Mouse (Mus musculus): ENCODE measurements at regions not wholly inside any gene's neighbourhood (a gene's known extent, or its start where the extent isn't known, plus 50 kb on each side); places are given as distances from the start of the nearest gene placed in this dataset.

DNA sequence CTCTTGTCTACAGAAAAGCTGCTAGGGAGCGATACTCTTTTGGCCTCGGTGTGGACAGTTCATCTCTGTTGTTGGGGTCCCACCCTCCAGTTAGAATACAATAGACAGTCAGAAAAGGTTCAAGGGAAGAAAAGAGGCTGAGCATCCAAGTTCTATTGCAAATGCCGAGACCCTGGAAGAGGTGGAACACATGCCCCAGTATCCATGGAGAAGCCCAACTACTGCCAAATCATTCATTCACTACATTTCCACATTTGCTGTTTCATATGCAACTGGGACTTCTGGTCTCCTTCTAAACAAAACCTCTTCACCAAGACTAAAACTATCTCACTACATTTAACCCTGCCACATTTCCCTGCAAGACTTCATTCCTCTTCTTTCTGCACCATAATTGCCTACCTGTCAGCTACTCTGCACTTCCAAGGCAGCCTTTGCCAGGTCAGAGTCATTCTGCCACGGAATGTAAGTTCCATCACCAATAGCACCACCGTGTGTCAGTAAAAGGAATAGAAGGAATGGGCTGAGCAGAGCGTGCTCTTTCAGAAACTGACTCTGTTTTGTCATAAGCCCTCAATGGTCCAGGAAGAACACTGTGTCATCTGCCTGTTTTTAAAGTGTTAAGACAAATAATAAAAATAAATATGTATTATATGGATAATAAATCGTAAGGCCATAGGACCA, 92.0 kb upstream of the Nxt1 start:
- Histone ChIP-seq H3K27ac (ENCODE audit: low read length) (no peak overlapping the region), H3K4me2 (ENCODE audit: low read depth, low read length) (no peak overlapping the region), H3K27me3 (ENCODE audit: control insufficient read depth, insufficient read depth, low read depth, low read length) (no peaks in the 10 kb centered on the region), H3K9me3 (ENCODE audit: control insufficient read depth, low read length) (no peaks in the 10 kb centered on the region), H3K4me1 (replicated peaks; ENCODE audit: control insufficient read depth, insufficient read depth, low read length) (0 out of 2 replicates have a peak, but pooled peaks cover 2% of the 10 kb centered on the region), H3K4me3 (ENCODE audit: low read length) (no peak overlapping the region), H3K36me3 (ENCODE audit: control insufficient read depth, insufficient read depth, low read length) (no peaks in the 10 kb centered on the region), H3K9ac (ENCODE audit: low read length) (no peak overlapping the region)
- 39% methylated on average over 7 of the region's 7 CpGs for WGBS
- ATAC-seq (ENCODE audit: low read depth), result peak; percentile 63; the same call in 1 of the 2 replicates

DNA sequence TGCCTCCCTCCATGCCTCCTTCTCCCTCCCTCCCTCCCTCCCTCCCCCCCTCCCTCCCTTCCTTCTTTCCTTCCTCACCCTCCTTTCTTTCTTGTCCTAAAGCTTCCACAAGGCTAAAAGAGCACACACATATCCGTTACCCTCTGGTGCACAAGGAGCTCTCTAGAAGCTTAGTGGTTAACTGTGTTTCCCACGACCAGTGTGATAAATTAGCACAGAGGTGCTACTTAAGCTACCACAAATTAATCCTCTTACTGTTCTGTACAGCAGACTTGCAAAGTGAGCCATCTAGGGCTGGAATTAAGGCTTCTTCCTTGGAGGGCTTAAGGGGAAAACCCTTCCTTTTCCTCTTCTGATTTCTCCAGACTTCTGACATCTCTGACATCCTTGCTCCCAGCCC, 92.8 kb upstream of the Nxt1 start:
- ATAC-seq (ENCODE audit: low read depth), result no peak
- no peak overlapping the region for H3K4me3 ChIP-seq (ENCODE audit: low read length)
- WGBS, result 56% methylated on average over 2 of the region's 2 CpGs

DNA sequence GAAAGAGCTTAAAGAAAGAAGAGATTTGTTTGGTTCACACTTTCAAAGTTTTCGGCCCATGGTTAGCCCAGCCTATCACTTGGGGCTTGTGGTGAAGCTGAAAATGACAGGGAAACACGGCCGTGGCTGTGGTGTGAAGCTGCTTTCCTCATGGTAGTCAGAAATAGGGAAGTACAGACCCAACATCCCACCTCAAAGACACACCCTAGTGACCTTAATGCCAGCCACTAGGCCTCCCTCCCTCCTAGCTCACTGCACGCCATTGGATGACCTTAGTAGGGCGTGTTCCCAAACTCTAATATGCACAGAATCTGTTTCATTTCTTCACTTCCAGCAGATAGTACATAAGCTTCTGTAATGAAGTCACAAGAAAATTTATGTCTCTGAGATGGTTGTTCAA, 93.4 kb upstream of the Nxt1 start:
- Histone ChIP-seq H3K27ac (ENCODE audit: low read length) (no peak overlapping the region), H3K4me1 (replicated peaks; ENCODE audit: control insufficient read depth, insufficient read depth, low read length) (peaks cover 5% of the 10 kb centered on the region; the same call in 1 of the 2 replicates), H3K9me3 (ENCODE audit: control insufficient read depth, low read length) (no peaks in the 10 kb centered on the region), H3K4me3 (ENCODE audit: low read length) (no peak overlapping the region), H3K27me3 (ENCODE audit: control insufficient read depth, insufficient read depth, low read depth, low read length) (no peaks in the 10 kb centered on the region), H3K9ac (ENCODE audit: low read length) (no peak overlapping the region), H3K36me3 (ENCODE audit: control insufficient read depth, insufficient read depth, low read length) (no peaks in the 10 kb centered on the region), H3K4me2 (ENCODE audit: low read depth, low read length) (no peak overlapping the region)
- 77% methylated on average over 5 of the region's 5 CpGs for WGBS
- ATAC-seq (ENCODE audit: low read depth), result no peak

More for the DNA sequence above, 92.8 kb upstream of the Nxt1 start:
- H3K4me1 ChIP-seq (replicated peaks; ENCODE audit: control insufficient read depth, insufficient read depth, low read length), result peaks cover 5% of the 10 kb centered on the region; the same call in 1 of the 2 replicates
- H3K27ac ChIP-seq (ENCODE audit: low read length), result no peak overlapping the region
- H3K9ac ChIP-seq (ENCODE audit: low read length), result no peak overlapping the region
- no peaks in the 10 kb centered on the region for H3K36me3 ChIP-seq (ENCODE audit: control insufficient read depth, insufficient read depth, low read length)
- no peaks in the 10 kb centered on the region for H3K27me3 ChIP-seq (ENCODE audit: control insufficient read depth, insufficient read depth, low read depth, low read length)
- no peak overlapping the region for H3K4me2 ChIP-seq (ENCODE audit: low read depth, low read length)
- no peaks in the 10 kb centered on the region for H3K9me3 ChIP-seq (ENCODE audit: control insufficient read depth, low read length)

DNA sequence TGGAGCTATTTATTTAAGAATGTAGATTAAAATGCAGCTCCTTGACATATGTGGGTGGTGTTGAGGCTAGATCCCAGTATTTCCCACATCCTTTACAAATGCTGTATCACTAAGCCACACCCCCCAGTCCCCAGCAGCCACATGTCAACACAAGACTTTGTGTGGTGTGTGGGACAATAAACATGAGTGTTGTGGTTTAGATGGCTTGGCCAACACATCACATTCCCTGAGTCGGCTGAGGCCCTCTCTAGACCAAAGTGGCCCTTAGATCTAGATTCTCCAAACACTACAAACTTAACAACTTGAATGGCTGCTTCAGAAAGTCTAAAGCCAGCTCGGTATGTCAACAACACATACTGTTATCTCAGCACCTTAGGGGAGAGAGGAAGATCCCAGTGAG, 94.2 kb upstream of the Nxt1 start:
- Histone ChIP-seq H3K9me3 (ENCODE audit: control insufficient read depth, low read length) (no peaks in the 10 kb centered on the region), H3K9ac (ENCODE audit: low read length) (no peak overlapping the region), H3K4me1 (replicated peaks; ENCODE audit: control insufficient read depth, insufficient read depth, low read length) (peaks cover 5% of the 10 kb centered on the region; the same call in 1 of the 2 replicates), H3K27ac (ENCODE audit: low read length) (no peak overlapping the region), H3K4me3 (ENCODE audit: low read length) (no peak overlapping the region), H3K4me2 (ENCODE audit: low read depth, low read length) (no peak overlapping the region), H3K36me3 (ENCODE audit: control insufficient read depth, insufficient read depth, low read length) (no peaks in the 10 kb centered on the region), H3K27me3 (ENCODE audit: control insufficient read depth, insufficient read depth, low read depth, low read length) (no peaks in the 10 kb centered on the region)
- WGBS, result 38% methylated on average over 2 of the region's 2 CpGs
- ATAC-seq (ENCODE audit: low read depth), result peak; percentile 59

DNA sequence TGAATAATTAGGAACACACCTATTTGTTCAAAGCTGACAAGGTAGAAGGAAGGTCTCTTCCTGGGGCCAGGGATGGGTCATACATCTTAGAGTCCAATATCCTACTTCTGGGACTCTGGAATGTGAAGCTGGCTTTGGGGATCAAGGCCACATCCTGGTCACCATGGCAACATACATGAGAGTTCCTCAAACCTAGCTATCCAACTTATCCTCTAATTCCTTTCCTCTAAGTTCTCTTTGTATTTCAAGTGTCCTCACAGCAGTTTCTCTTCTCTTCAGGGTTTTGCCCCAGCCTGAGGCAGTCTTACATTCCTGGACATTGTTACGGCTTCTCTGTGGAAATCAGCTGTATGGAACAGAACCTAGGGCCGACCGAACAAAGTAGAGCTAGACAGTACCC, 97.0 kb upstream of the Nxt1 start:
- Histone ChIP-seq H3K9me3 (ENCODE audit: control insufficient read depth, low read length) (no peaks in the 10 kb centered on the region), H3K4me1 (replicated peaks; ENCODE audit: control insufficient read depth, insufficient read depth, low read length) (peaks cover 13% of the 10 kb centered on the region), H3K36me3 (ENCODE audit: control insufficient read depth, insufficient read depth, low read length) (no peaks in the 10 kb centered on the region), H3K27ac (ENCODE audit: low read length) (peak overlapping the region; percentile 5; the same call in 1 of the 2 replicates), H3K4me2 (ENCODE audit: low read depth, low read length) (no peak overlapping the region), H3K27me3 (ENCODE audit: control insufficient read depth, insufficient read depth, low read depth, low read length) (no peaks in the 10 kb centered on the region), H3K4me3 (ENCODE audit: low read length) (no peak overlapping the region), H3K9ac (ENCODE audit: low read length) (no peak overlapping the region)
- ATAC-seq (ENCODE audit: low read depth), result peak; percentile 48
- 54% methylated on average over 3 of the region's 3 CpGs for WGBS

DNA sequence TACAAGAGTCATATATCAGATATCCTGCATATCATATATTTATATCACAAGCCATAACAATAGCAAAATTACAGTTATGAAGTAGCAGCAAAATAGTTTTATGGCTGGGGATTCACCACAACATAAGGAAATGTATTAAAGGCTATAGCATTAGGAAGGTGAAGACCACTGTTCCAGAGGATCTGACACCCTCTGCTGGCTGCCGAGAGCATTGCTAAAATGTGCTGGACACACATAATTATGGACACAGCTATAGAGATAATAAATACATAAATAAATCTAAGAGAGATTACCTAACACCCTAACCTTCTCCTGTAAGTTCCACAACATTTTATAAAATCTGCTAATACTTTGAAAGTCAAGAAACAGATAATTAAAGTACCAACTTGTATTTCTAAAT, 100.2 kb upstream of the Nxt1 start:
- no peak overlapping the region for H3K27ac ChIP-seq (ENCODE audit: low read length)
- H3K27me3 ChIP-seq (ENCODE audit: control insufficient read depth, insufficient read depth, low read depth, low read length), result no peaks in the 10 kb centered on the region
- ATAC-seq (ENCODE audit: low read depth), result peak; percentile 53
- 9% methylated on average over 1 of the region's 1 CpGs for WGBS
- H3K4me2 ChIP-seq (ENCODE audit: low read depth, low read length), result no peak overlapping the region
- H3K4me1 ChIP-seq (replicated peaks; ENCODE audit: control insufficient read depth, insufficient read depth, low read length), result peaks cover 16% of the 10 kb centered on the region
- H3K9me3 ChIP-seq (ENCODE audit: control insufficient read depth, low read length), result no peaks in the 10 kb centered on the region
- H3K9ac ChIP-seq (ENCODE audit: low read length), result no peak overlapping the region
- no peaks in the 10 kb centered on the region for H3K36me3 ChIP-seq (ENCODE audit: control insufficient read depth, insufficient read depth, low read length)
- no peak overlapping the region for H3K4me3 ChIP-seq (ENCODE audit: low read length)

DNA sequence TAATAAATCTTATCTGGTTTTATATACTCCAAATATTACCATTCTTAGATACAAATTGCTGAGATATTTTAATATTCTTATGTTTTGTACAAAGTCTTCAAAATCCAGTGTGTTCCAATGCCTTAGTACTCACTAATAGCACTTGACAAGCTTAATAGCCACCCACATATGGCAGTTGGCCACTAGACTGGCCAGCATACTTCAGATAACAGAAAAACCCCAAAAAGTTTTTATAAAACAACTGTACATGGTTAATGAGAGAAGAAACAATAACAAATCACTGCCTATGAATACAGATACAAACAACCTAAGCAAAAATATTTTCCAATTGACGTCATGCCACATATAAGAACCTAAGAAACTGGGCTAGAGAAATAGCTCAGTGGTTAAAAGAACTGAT, 100.8 kb upstream of the Nxt1 start:
- Histone ChIP-seq H3K27ac (ENCODE audit: low read length) (peak overlapping the region; percentile 22; the same call in 1 of the 2 replicates), H3K9ac (ENCODE audit: low read length) (no peak overlapping the region), H3K27me3 (ENCODE audit: control insufficient read depth, insufficient read depth, low read depth, low read length) (no peaks in the 10 kb centered on the region), H3K4me1 (replicated peaks; ENCODE audit: control insufficient read depth, insufficient read depth, low read length) (peaks cover 16% of the 10 kb centered on the region), H3K9me3 (ENCODE audit: control insufficient read depth, low read length) (no peaks in the 10 kb centered on the region), H3K36me3 (ENCODE audit: control insufficient read depth, insufficient read depth, low read length) (no peaks in the 10 kb centered on the region), H3K4me3 (ENCODE audit: low read length) (no peak overlapping the region), H3K4me2 (ENCODE audit: low read depth, low read length) (no peak overlapping the region)
- ATAC-seq (ENCODE audit: low read depth), result no peak
- 80% methylated on average over 1 of the region's 1 CpGs for WGBS

DNA sequence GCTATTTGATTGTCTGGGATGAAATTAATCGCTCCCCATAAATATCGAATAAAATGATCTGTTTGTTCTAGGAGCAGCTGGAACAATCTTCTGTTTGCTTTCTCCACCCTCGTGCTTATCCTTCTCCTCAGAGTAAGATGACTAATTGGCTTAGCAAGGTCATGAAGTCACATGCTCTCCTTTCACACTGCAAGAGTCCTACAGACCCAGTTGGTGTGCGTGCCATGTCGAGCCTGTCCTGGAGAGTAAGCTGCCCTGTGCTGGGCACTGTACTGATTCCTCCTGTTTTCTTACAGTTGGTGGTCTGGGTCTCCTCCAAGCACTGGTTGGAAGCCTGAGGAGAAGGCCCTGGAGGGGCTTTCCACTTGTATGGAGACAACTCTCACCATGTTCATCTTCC, 101.4 kb upstream of the Nxt1 start:
- Histone ChIP-seq H3K4me3 (ENCODE audit: low read length) (no peak overlapping the region), H3K9ac (ENCODE audit: low read length) (no peak overlapping the region), H3K27me3 (ENCODE audit: control insufficient read depth, insufficient read depth, low read depth, low read length) (no peaks in the 10 kb centered on the region), H3K4me2 (ENCODE audit: low read depth, low read length) (no peak overlapping the region), H3K9me3 (ENCODE audit: control insufficient read depth, low read length) (no peaks in the 10 kb centered on the region), H3K4me1 (replicated peaks; ENCODE audit: control insufficient read depth, insufficient read depth, low read length) (peaks cover 16% of the 10 kb centered on the region), H3K36me3 (ENCODE audit: control insufficient read depth, insufficient read depth, low read length) (no peaks in the 10 kb centered on the region), H3K27ac (ENCODE audit: low read length) (no peak overlapping the region)
- no peak for ATAC-seq (ENCODE audit: low read depth)
- WGBS, result 37% methylated on average over 5 of the region's 5 CpGs

DNA sequence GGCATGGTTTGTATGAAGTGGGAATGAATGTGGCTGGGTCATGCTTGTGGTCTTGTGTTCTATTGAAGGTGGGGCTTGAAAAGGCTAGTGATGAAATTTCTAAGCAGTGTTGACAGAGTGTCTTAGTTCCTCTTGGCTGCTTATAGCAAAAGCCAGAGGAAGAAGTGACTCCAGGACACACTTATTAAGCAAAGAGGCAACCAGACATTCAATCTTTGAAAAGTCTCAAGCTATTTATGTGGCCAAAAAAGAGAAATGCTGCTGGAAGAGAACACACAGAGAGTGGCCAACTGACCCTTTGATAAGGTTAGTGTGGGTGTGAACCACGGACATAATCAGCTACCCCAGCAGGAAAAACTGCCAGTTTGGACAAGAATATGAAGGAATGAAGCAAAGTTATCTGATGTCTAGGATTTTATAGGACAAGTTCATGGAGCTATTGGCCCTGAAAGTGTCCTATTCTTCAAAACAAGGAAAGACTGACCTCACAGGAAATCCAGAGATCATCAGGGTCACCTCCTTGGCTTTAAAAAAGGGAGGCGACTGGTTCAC, 104.4 kb upstream of the Nxt1 start:
- H3K36me3 ChIP-seq (ENCODE audit: control insufficient read depth, insufficient read depth, low read length), result no peaks in the 10 kb centered on the region
- H3K4me1 ChIP-seq (replicated peaks; ENCODE audit: control insufficient read depth, insufficient read depth, low read length), result peaks cover 11% of the 10 kb centered on the region
- H3K4me2 ChIP-seq (ENCODE audit: low read depth, low read length), result no peak overlapping the region
- H3K9ac ChIP-seq (ENCODE audit: low read length), result no peak overlapping the region
- H3K27ac ChIP-seq (ENCODE audit: low read length), result no peak overlapping the region
- no peaks in the 10 kb centered on the region for H3K9me3 ChIP-seq (ENCODE audit: control insufficient read depth, low read length)
- no peaks in the 10 kb centered on the region for H3K27me3 ChIP-seq (ENCODE audit: control insufficient read depth, insufficient read depth, low read depth, low read length)
- no peak overlapping the region for H3K4me3 ChIP-seq (ENCODE audit: low read length)
- peak; percentile 55; the same call in 1 of the 2 replicates for ATAC-seq (ENCODE audit: low read depth)
- WGBS, result 66% methylated on average over 2 of the region's 2 CpGs
